Mouse (Mus musculus): Measurements from ENCODE around the gene Vstm4.

DNA sequence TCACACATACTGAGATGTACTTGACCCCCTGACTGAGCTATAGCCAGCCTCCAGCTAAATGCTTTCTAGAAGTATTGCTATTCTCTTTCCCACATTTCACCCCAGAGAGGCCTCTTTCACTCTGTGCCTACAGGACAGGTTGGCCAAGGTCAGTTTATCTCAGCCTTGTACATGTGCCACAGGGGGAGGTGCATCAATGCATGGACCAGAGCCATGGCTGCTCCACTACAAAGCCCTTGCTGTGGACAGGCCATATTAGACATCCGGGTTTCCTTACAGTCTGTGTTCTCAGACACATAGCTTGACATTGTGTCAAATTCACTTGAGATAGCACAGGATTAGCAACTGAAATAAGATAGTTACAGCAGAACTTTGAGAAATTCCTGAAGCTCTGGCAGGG lies 25.1 kb downstream of the Vstm4 start:
- TF ChIP-seq MAFK (IDR thresholded peaks at IDR 0.05; ENCODE audit: insufficient read depth, low read depth, low read length) (no peak), ZNF384 (IDR thresholded peaks at IDR 0.05; ENCODE audit: low read depth, low read length) (no peak)

Data from ES-E14 (cell line).